8 mouse cellular contexts compared by ENCODE assay signal in genomic region chr12:72536021-72536597, GRCm38 (mm10). TPM values are rescaled to one million over a fixed set of nuclear protein-coding genes. Genes with fewer than 3 reads are reported as not detected.
DNase-seq lines count a peak whose midpoint lies in the region; ATAC-seq lines count a peak whose summit lies in the region.

TSS of gene Pcnx4 (plus strand) at chr12:72536383.

- under 1% methylated on average over 43 of the region's 45 CpGs for WGBS in intestine, embryonic 14.5 days

- no peaks in the 10 kb centered on the region for H3K9me3 ChIP-seq in intestine, embryonic 14.5 days (ENCODE audit: control insufficient read depth, low read length)

- ATAC-seq in intestine, embryonic 14.5 days (replicated peaks; ENCODE audit: low FRiP score, low TSS enrichment, low read depth): peak; percentile 100

- peak within 1 kb of the TSS; percentile 71 for H3K9ac ChIP-seq in intestine, embryonic 14.5 days (ENCODE audit: low read length)

- peak within 1 kb of the TSS; percentile 59 for H3K27ac ChIP-seq in intestine, embryonic 14.5 days (ENCODE audit: low read depth)

- H3K4me3 ChIP-seq in intestine, embryonic 14.5 days (ENCODE audit: low read depth, low read length): peak within 1 kb of the TSS; percentile 70

- DNase-seq in adrenal gland, adult 18-20 months (ENCODE audit: low spot score in 2 of 2): peak; percentile 97
- peak; percentile 98 for DNase-seq in embryo, embryonic 11 days
- DNase-seq in gastrocnemius, postnatal 25 days: peak; percentile 98
- DNase-seq in intestine, embryonic 14.5 days (ENCODE audit: low spot score): peak; percentile 99
- DNase-seq in left cerebral cortex, postnatal 14 days (ENCODE audit: low spot score in 2 of 2): peak; percentile 92 to 95
- DNase-seq in mesoderm, embryonic 11.5 days (ENCODE audit: low read depth, low spot score): peak; percentile 97
- peak; percentile 92 to 93 for DNase-seq in right cerebral cortex, postnatal 36 days (ENCODE audit: low spot score in 2 of 2)
- DNase-seq in yolk sac, embryonic 10.5 days (ENCODE audit: low spot score): peak; percentile 99

- H3K27me3 ChIP-seq in intestine, embryonic 14.5 days (replicated peaks; ENCODE audit: control insufficient read depth, insufficient read depth, low read length): no peaks in the 10 kb centered on the region

- intact Hi-C loops in left cerebral cortex, postnatal 14 days (cut with DNase I): no loop called here

- peak within 1 kb of the TSS; percentile 69 for H3K4me2 ChIP-seq in intestine, embryonic 14.5 days (ENCODE audit: low read length)

- H3K4me1 ChIP-seq in intestine, embryonic 14.5 days (replicated peaks; ENCODE audit: control insufficient read depth, insufficient read depth, low read length): peaks cover 9% of the 10 kb centered on the region

- no peaks in the 10 kb centered on the region for H3K36me3 ChIP-seq in intestine, embryonic 14.5 days (ENCODE audit: control insufficient read depth, insufficient read depth, low read length)

RNA-seq across cellular contexts. Expression of gene Pcnx4, which starts in this region (rescaled TPM):
- total RNA-seq in adrenal gland, adult 18-20 months (2021): 1 to 10 TPM; 6.1 to 6.5 TPM
- total RNA-seq in gastrocnemius, postnatal 25 days (2021): 1 to 10 TPM; 2.5 TPM
- 10.6 TPM in 2 replicates for polyA plus RNA-seq in intestine, embryonic 14.5 days (2014; fragmentation: Nextera tagmentation; extraction: Ambion mirVana)
- total RNA-seq in left cerebral cortex, postnatal 14 days (2021): 10 to 100 TPM; 29.7 to 31.7 TPM

Comparison
In these comparisons a context has a peak if more than half of its experiments do, and no peak if none do; other contexts are left out.
1. Peak in every context shown above with its lines: DNase-seq, ATAC-seq, H3K4me3 ChIP-seq and H3K27ac ChIP-seq.
2. RNA of gene Pcnx4 (total RNA-seq): 29.7 to 31.7 TPM in left cerebral cortex, postnatal 14 days; 6.1 to 6.5 TPM in adrenal gland, adult 18-20 months and 2.5 TPM in gastrocnemius, postnatal 25 days; every median in the first group is over 4 times any median in the second.